Mouse (Mus musculus) adrenal gland, postnatal 4 days (tissue): ENCODE data around the gene Ppp1r3d. TPM values are rescaled to one million over a fixed set of nuclear protein-coding genes. Genes with fewer than 3 reads are reported as not detected.
A peak's percentile ranks its signal among the peaks of the same experiment; 100 is the strongest.

Experiments
- DNase-seq, 2 experiments: peaks; one replicate each; pipeline ENCODE4 v3.0.0; 2021 to 2022; ENCODE audit warnings: low spot score in 2 of 2, mixed read lengths in 2 of 2
- long read RNA-seq, 2 experiments: library from polyadenylated mRNA; stranded (forward); transcript quantifications; one replicate each; pipeline ENCODE4 v2.0.0; 2021
- total RNA-seq, 2 experiments: library from RNA; stranded (reverse); gene quantifications; 2 replicates each; pipeline ENCODE4 v1.2.3; 2021

Ppp1r3d gene
- 1 to 10 TPM; 6.2 to 6.9 TPM for total RNA-seq
- long read RNA-seq, experiment 1, transcript Ppp1r3d-201 (1 exons, 3,267 nt), result major isoform, 5 of 5 reads
- long read RNA-seq, experiment 1, partial matches to known transcripts, result 0 of 5 reads
- long read RNA-seq, experiment 1, other reads (novel, unspliced or antisense), result 0 of 5 reads
- long read RNA-seq, experiment 2, transcript Ppp1r3d-201 (1 exons, 3,267 nt), result major isoform, 11 of 12 reads
- long read RNA-seq, experiment 2, partial matches to known transcripts, result 0 of 12 reads
- long read RNA-seq, experiment 2, other reads (novel, unspliced or antisense), result 1 of 12 reads

DNA sequence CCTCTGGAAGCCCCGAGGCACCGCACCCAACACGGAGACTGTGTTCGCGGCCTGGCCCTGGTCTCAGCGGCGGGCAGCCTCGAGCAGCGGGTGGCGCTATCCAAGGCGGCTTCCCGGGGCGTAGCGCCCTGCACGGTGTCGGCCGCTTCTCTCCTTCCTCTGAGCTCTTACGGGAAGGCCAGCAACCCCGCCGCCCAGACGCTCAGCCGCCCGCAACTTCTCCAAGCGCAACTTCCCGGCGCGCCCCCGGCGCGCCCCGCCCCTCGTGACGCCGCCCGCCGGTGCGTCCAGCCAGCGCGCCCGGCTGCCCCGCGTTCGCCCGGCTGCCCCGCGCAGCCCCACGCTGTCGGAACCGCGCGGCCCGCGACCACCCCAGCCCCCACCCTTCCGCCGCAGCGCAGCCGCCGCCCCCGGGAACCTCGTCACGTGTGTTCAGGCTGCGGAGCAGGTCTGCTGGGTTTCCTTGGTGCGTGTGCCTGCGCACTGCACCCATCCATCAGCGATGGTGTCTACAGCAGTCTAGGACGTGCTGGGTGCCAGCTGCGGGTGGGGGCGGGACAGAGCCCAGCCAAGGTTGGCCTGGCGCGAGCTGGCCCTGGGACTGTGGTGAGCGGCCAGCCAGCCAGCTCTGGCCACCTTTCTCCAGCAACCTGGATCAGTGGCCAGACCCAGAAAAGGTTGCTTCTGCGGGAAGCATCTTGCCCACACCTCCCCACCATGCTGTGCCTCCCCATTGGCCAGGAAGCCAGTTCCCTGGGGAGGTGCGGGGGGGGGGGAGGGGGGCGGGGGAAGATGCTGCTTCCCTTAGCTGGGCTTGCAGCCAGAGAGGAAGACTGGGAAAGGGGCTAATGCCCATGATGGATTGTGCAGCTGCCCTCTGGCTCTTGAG lies at the start of gene Ppp1r3d, which contains the start of gene Fam217b:
Gene Ppp1r3d (minus strand): TSS at position 212 of the 889 bp plus-strand sequence.
Gene Fam217b (plus strand): TSS at position 264 of the 889 bp plus-strand sequence.
- peak in 1 of 2 experiments; percentile 11 for DNase-seq

DNA sequence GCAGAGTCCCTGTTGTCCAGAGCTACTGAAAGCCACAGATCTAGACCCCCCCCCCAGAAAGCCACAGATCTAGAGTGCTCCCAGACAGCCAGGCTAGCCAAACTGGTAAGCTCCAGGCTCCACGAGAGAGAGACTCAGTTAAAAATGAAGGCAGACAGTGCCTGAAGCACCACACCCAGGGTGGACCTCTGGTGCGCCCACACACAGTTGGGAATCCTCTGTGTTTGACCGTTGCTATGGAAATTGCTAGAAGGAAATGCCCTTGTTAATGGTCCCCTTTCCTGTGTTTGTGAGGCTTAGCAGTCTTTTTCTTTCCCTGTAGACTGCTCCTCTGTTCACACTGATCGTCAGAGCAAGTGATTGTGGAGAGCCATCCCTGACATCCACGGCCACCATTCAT lies 46.1 kb upstream of the Ppp1r3d start:
- no peak for DNase-seq

DNA sequence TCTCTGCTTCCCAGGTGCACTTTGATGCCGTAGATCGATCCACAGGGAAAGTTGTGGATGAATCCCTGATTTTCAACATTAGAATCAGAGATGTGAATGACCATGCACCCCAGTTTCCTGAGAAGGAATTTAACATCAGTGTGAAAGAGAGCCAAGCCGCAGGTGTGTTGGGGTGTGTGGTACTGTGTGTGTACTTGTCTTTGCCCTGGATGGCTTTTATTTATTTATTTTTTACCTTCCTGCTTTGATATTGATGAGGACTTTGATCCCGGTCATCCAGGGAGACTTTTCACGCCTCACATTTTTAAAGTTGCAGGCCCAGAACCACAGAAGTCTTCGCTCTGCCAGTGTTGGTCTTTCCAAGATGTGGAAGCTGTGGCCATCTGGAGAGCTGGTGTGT lies 43.1 kb upstream of the Ppp1r3d start:
- DNase-seq, result no peak

DNA sequence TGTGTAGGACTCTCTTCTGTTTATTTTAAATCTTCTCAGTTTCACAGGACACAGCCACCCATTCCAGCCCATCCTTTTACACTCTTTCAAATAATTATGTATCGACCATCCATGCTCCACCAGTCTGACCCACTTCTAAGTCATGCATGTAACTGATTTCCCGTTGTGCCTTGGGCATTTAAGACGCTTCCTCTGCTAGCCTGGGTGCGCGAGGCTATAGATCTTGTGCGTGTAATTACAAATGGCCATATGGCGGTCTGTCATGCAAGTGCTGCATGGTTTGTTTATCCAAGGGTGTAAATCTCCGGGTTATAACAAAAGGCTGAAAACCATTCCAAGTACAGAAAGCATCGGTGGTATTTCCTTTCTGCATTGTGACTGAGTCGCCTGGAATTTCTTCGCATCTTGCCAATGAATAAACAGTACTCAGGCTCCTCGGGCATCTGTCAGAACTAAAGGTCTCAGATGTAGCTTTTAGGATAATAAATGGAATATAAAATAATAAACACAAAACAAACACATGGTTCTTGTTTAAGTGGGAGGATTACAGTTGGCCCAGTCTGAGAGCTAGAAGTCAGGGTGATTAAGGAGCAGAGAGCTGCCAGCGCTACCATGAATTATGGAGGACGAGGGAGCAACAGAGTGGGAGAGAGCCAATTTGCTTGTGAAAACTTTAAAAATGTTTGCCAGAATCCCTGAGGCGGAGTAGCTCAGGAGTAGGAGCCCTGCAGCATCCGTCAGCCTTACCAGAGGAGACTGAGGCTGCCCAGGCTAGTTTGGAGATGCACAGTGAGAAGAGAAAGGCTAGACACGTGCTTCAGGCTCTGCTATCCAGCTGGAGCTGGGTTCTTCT lies 40.6 kb upstream of the Ppp1r3d start:
- DNase-seq, result no peak

DNA sequence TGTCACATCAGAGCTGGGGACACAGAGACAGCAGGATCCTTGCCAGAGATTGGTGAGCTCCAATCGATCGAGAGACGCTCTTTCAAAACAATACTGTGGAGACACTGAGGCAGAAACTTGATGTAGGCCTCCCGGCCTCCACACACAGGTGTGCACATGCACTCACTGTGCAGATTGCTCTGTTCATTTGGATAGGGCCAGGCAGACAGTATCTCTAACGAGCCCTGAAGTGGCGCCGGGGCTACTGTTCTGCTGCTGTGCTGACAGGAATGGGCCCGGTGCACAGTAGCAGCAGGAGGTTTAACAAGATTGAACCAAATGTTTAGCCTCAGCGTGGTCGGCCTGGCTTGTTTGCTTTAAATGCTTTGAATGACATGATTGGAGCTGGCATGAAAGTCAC lies 36.7 kb upstream of the Ppp1r3d start:
- no peak for DNase-seq

DNA sequence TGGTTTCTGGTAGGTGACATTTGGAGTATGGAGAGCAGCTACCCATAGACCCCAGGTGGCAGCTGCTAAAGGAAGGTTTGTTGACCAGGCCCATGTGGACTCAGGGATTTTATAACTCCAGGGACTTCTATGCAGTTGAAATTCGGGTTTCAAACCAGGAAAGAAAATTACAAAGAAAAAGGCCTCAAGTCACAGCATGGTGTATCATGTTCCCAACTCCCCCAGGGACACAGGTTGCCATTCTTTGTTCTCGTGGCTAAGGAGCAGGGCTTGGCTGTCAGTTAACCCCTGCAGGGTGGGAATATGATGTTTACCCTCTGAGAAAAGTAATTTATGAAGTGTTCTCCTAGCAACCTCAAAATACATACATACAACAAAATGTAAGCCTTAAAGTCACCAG lies 36.0 kb upstream of the Ppp1r3d start:
- no peak for DNase-seq

DNA sequence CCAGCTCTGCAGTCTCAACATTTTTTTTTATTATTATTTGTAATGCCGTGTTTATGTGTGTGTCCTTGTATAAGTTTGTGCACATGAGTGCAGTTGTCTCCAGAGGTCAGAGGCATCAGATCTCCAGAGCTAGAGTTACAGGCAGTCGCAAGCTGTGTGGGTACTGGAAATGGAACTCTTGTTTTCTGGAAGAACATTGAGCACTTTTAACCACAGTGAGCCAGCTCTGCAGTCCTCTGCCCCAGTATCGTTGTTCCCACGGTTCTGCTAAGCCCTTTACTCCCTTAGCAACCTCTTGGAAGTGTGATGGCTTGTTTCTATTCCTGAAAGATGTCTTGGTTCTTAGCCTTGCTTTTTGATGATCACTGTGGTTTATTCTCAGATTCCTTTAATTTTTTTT lies 35.1 kb upstream of the Ppp1r3d start:
- no peak for DNase-seq

DNA sequence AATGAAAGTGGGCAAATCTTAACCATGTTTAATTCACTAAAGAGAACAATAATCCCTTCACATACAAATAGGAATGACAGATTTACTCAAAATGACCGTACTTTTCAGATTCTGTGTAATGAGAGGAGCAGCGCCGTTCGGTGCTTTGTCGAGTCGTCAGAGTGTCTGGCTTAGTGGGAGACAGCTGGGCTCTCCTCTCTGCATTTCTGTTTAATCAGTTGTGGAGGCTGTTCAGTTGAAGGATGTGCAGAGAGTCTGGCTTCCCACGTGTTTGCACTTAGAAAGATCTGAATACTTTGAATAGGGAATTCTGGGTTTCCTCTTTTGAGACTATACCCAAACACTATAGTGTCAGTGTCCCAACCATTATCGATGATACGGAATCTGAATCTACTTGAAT lies 23.0 kb upstream of the Ppp1r3d start:
- no peak for DNase-seq

DNA sequence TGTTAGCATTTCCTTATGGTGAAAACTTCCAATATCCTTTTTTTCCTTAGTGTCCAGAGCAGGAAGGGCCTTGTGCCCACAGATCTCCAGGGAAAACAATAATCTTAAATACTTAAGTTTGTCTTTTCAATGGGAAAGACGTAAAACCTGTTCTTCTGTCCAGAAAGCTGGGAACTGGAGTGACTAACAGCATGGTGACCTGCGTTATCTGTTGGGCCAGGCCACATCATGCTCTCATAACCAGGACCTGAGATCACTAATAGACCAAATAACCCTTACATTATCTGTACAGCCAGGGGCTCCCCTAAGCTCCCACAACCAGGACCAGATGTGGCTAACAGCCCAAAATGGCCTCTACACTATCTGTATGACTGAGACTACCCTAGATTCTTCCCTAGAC lies 19.6 kb upstream of the Ppp1r3d start:
- DNase-seq, result no peak

DNA sequence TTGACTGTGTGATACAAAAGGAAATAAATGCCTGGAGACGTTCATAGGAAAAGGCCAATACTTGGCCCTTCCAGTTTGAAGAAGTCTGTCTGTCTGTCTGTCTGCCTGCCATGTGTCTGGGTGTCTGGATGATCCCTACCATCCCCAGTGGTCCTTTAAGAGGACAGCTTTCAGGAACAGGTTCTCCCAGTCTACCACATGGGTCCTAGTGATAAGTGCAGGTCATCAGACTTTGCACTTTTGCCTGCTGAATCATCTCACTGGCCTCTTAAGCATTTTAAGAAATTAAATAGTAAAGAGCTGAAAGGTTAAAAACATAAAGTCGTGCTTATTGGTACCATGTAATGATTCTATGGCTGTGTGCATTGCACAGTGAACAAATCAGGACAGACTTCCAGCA lies 19.2 kb upstream of the Ppp1r3d start:
- no peak for DNase-seq

DNA sequence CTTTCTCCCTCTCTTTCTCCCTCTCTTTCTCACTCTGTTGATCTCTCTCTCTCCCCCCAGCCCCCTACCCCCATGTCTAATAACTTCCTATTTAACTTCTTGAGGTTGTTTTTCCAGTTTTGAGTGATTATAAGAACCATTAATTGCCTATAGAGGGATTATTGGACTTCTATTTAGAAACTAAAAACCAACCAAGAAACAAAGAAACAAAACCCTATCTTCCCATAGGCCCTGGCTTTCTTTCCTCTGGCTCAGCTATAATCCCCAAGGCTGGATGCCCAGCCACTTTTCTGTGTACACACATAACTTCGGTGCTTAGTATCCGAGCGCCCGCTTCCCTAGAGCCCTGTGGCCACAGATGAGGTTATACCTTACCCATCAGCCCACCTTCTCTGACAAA lies 16.0 kb upstream of the Ppp1r3d start, which contains the start of gene Cdh26:
Gene Cdh26 (plus strand): TSS at position 301 of the 400 bp plus-strand sequence.
- no peak for DNase-seq

DNA sequence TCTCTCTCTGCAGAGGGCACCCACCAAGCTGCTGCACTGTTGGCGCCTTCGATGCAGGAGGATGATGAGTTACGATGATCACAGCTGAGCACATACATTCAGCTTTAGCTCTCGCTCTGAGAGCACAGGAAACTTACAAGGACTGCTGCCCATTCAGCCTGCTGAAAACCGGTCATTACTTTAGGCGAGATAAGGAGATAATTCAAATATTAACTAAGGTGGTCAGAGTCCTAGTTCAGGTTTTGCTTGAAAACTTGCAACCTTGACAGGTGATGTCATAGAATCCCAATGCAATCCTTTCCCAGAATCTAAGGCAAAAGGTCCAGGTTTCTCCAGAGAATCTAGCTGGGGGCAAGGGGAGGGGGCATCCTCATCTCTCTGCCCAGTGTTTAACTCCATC lies 15.2 kb upstream of the Ppp1r3d start:
- DNase-seq, result no peak

DNA sequence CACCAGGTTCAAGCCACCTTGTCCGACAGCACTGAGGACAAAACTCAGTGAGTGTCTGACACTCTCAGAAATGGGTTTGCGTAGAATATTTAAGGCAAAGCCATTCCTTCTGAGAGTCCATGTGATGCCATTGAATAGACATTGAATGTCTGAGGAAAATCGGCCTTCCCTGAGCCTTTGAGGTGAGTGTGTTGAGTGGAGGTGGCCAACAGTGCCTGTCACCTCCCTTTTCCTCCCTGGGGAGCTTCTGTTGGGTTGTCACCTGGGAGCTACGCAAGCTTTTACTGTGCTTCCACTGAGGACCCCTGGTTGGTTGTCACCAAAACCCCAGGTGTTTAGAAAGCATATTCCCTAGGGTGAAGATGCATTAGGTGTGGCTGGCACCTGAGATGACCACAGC lies 14.4 kb upstream of the Ppp1r3d start:
- no peak for DNase-seq

DNA sequence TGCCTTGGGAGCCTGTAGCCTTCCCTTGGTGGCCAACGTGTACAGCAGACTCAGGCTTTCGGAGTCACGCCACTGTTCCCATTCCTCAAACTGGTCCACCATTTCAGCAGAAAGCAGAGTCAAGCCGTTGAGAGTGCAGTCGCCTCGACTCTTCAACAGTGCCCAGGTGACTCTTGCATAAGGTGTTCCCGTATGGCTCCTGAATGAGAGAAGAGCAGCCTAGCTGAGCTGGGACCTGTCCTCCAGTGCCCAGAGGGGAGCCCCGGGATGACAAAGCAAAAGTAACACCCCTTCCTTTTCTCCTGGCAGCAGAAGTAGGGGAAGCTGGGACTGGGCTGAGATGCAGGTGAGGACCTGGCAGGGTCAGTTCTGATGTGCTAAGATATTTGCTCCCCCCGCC lies 13.9 kb upstream of the Ppp1r3d start:
- DNase-seq, result no peak

DNA sequence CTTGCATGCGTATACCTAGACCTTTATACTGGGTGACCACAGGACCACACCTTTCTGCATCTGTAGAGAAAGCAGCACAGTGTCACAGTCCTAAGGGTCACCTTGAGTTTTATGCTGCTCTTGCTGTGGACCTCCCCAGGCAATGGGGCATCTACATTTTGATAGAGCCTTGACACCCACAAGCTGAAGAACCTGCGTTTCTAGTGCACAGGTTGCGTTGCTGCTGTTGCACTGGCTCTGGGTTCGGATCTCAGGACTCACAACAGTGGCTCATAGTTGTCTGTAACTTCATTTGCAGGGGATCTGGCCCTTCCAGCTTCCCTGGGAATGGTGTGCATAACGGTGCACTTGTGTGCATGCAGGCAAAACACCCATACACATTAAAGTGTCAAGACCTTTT lies 12.9 kb upstream of the Ppp1r3d start:
- DNase-seq, result no peak

DNA sequence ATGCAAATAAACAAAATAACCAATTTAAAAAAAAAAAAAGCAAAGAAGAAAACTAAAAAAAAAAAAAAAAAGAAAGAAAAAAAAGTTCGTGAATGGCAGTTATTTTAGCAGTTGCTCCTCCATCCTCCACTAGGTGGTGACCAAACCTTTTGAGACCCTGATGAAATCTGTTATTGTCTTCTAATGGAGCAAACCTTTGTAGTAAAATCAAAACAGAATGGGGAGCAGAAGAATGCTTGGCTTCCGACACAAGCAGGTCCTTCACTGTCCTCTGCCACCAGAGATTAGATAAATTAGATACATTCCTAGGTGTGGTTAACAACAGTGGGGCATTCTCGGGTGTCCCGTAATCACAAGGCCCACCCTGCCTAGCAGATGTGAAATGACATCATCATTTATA lies 12.0 kb upstream of the Ppp1r3d start:
- no peak for DNase-seq

DNA sequence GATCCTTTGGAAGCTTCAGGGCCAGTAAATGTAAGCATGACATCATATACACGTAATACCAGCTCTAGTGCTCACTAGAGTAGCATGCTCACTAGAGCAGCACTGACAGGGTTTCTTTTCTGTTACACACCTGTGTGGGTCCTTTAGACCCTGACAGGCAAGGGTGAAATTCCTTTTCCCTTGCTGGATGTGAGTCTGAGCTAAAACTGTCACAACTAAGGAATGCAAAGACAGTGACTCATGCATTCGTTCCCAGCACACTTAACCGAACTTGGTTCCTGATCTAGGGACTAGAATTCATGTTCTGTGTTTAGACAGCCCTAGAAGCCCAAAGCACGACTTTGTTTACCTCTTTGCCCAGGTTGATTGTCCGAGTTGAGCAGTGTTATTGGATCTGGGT lies 9.0 kb upstream of the Ppp1r3d start:
- no peak for DNase-seq

DNA sequence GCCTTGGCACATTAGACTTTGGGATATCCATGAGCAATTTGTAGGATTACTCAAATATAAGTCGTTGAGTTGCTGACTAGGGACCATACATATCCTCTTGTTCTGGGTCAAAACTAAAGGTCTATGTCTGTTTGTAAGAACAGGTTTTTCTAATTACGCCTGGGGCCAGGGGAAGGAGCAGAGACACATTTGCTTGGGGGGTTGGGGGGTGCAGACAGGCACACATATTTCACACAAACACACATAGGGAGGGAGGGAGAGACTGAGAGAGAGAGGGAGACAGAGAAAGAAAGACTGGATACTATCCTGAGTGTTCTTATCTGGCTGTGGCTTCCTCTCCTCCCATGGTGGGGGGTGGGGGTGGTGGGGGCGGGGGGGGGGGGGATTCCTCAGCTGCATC lies 7.9 kb upstream of the Ppp1r3d start:
- no peak for DNase-seq

DNA sequence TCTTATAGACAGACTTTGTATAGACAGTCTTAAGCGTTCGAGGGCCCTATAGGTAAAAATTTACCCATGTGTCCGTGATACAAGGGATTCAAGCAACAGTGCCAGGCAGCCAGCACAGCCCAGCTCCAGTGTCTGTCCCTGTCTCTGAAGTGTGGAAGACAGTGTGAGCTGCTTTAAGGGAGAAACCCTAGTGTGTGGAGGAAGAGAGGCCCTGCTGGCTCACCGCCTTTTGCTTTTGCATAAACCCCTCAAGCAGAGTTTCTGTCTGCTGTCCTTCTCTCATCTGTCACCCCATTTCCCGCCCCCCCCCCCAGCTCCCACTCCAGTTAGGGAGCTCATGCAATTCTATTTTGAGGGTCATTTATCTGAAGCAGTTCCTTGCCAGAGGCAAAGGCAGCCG lies 7.3 kb upstream of the Ppp1r3d start:
- DNase-seq, result no peak

DNA sequence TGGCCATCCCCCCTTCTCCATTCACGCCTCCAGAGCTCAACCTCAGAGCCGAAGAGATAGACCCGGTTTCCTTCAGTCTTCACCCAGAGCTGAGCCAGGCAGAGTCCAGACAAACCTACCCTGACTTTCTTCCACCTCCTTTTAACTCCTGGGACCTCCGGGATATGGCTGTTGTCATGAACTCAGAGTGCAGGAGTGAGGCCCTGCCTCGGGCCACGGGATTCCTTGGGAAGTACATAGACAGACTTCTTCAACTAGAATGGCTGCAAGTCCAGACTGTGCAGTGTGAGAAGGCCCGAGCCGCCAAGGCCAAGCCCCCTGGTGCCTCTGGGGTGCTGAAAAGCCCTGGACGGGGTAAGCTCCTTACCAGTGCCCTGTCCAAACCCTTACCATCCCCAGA lies 6.3 kb upstream of the Ppp1r3d start:
- no peak for DNase-seq

DNA sequence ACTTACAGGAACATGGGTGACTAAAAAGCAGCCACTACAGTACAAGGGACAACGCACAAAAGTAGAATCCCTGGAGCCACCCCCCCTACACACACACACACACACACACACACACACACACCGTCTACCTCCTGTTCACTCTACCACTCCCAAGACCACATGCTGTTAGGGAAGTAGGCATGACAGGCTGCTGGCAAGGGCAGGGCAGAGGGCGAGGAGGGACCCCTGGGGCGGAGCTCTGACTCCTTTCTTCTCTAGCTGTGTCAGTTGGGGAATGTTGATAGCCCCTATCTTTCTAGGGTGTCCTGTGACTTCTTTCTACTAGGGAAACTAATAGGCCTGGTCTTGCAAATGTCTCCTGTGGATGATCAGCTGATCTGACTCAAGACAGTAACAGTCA lies 2.7 kb upstream of the Ppp1r3d start:
- DNase-seq, result no peak

DNA sequence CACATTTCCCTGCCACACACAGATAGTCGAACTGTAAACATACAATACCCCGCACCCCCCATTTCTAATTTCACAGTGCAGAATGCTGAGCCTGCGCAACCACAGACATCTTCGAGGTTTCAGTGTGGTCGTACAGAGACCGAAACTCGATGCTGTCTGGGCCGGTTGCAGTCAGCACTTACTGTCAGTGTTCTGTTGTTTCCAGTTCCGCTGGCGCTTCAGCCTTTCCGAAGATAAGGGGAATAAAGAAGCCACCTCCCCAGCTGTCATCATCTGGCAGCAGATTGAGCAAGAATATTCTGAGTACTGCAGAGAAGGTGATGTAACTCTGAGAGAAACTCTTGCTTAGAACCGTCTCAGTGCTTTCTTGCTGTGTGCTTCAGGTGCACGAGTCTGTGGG lies 2.2 kb upstream of the Ppp1r3d start:
- no peak for DNase-seq
